Mouse (Mus musculus) B cell, adult 2 months (primary cell): ENCODE data around the gene Acsl3.

Experiments used
- DNase-seq, 2 experiments: peaks; one replicate each; pipeline ENCODE4 v3.0.0; 2022

The Acsl3 gene

DNA sequence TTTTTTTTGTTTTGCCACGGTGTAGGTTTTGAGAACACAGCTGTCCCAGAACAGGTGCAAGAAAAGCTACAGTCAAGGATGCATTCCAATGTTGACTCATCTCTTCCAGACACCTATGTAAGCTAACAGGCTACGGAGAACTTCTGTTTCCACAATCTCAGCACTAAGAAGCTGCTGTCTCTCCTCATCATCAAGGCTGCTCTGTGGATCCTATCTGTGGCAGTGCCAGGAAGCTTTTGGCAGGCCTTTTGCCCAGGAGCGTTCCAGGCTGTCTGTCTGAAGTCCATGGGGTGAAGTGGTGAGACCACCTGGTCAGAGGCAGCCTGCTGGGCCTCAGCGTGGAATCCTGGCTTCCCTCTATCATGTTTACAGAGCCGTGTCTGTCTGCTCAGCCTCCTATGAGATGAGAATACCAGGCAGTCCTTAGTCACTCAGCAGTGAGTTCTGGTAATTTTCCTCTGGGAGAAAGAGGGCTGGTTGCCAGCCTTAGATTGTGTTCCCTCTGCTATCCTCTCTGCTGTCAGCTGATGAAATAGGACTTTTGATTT lies 87.7 kb downstream of the Acsl3 start:
- DNase-seq, result no peak
